ENCODE assay signal across 17 mouse cellular contexts in genomic region chr10:86261725-86262124, GRCm38 (mm10).
"Had no signal": no experiment of that assay in that cellular context is flagged by ENCODE, and none has a peak within 500 bp of the region (broad histone marks: within the 10 kb centered on the region; RNA-seq: fewer than 3 reads in every experiment).

No protein-coding gene starts in this region.

- DNase-seq: gastrocnemius, adult 2 months; gastrocnemius, postnatal 10 days; gastrocnemius, postnatal 25 days; heart, adult 18-20 months; heart, postnatal 10 days; heart, postnatal 4 days; kidney, adult 18-20 months; kidney, adult 8-10 months; kidney, postnatal 10 days; kidney, postnatal 36 days; layer of hippocampus, postnatal 36 days; left cerebral cortex, postnatal 4 days had no signal

- ATAC-seq: hindbrain, embryonic 16.5 days; inflammation-experienced regulatory T-cells, adult 6 months; intestine, embryonic 15.5 days; intestine, postnatal 0 days; liver, embryonic 12.5 days had no signal
